Mouse (Mus musculus) hindbrain, embryonic 16.5 days (tissue): ENCODE data around the gene Ap1s3. TPM values are rescaled to one million over a fixed set of nuclear protein-coding genes. Genes with fewer than 3 reads are reported as not detected.
A peak's percentile ranks its signal among the peaks of the same experiment; 100 is the strongest.

ENCODE experiments used
- ATAC-seq: fragments of 200-750 bp; cut with Nextera tagmentation; 2 replicates; pipeline ENCODE4 v1.8.0; 2017; ENCODE audit warnings: moderate TSS enrichment, moderate library complexity
- H3K27ac ChIP-seq: fragments of 300-500 bp; sonication (generic); 2 replicates; pipeline ENCODE4 v1.5.1; 2014; ENCODE audit warnings: low read depth, mild to moderate bottlenecking, control low read depth, low read length, moderate library complexity
- H3K27me3 ChIP-seq: fragments of 300-500 bp; sonication (generic); replicated peaks from 2 replicates; pipeline ENCODE4 v1.6.1; 2014; ENCODE audit warnings: low read length; ENCODE audit not compliant: control insufficient read depth, insufficient read depth
- H3K36me3 ChIP-seq: fragments of 300-500 bp; sonication (generic); 2 replicates; pipeline ENCODE4 v1.6.1; 2014; ENCODE audit warnings: mild to moderate bottlenecking, low read length, moderate library complexity, mixed read lengths; ENCODE audit not compliant: control insufficient read depth, insufficient read depth
- H3K4me1 ChIP-seq: fragments of 300-500 bp; sonication (generic); 2 replicates; pipeline ENCODE4 v1.6.1; 2014; ENCODE audit warnings: low read depth, low read length; ENCODE audit not compliant: control insufficient read depth, insufficient read depth
- H3K4me2 ChIP-seq: fragments of 300-500 bp; sonication (generic); 2 replicates; pipeline ENCODE4 v1.6.1; 2014; ENCODE audit warnings: mild to moderate bottlenecking, low read length, control low read depth, moderate library complexity
- H3K4me3 ChIP-seq: fragments of 300-500 bp; sonication (generic); 2 replicates; pipeline ENCODE4 v1.5.1; 2014; ENCODE audit warnings: mild to moderate bottlenecking, low read length, control low read depth, moderate library complexity
- H3K9ac ChIP-seq: fragments of 300-500 bp; sonication (generic); 2 replicates; pipeline ENCODE4 v1.6.1; 2014; ENCODE audit warnings: low read depth, mild to moderate bottlenecking, control low read depth, low read length, moderate library complexity
- H3K9me3 ChIP-seq: fragments of 300-500 bp; sonication (generic); 2 replicates; pipeline ENCODE4 v1.6.1; 2014; ENCODE audit warnings: mild to moderate bottlenecking, low read length, moderate library complexity; ENCODE audit not compliant: control insufficient read depth
- WGBS: fragments of 180-500 bp; shearing (Covaris S2); extraction: QIAGEN DNeasy Blood & Tissue Kit; methylation state at CpG from one replicate; pipeline ENCODE4 v1.1.7; 2014; 5-methylcytosine and 5-hydroxymethylcytosine counted together
- polyA plus RNA-seq: library from polyadenylated mRNA; unstranded; fragments of >200 nt; fragmentation: Nextera tagmentation; extraction: Ambion mirVana; gene quantifications from 2 replicates; pipeline ENCODE4 v1.2.1, GENCODE M21; 2015

Ap1s3 gene
- polyA plus RNA-seq, 1 experiment from 2014 or later: 0.16 TPM

DNA sequence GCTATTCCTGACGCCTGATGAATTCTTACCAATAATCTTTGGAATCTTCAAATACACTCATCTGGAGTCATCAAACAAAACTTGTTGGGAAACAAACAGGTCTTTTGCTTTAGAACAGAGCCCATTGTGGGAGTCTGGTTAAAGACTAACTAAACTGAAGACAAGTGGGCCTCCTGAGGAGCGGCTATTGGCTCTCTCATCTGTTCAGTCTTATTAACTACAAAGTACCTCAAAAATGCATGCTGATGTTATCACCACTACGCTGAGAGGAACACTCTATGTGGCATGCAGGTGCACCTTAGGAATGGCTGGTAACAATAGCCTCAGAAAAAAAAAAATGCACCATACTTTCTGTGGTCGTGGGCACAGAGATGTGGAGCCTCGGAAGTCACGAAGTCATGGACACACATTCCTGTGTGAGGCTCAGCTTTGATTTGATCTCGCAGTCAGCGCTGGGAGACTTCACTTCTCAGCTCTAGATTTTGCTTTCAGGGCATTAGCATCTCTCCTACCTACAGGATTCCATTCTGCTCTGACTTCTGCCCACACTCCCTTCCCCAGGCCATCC, 6.4 kb upstream of the Ap1s3 start:
- Histone ChIP-seq H3K36me3 (no peaks in the 10 kb centered on the region), H3K4me1 (no peaks in the 10 kb centered on the region), H3K9me3 (no peaks in the 10 kb centered on the region), H3K27me3 (peaks cover 1% of the 10 kb centered on the region; the same call in 1 of the 2 replicates), H3K4me3 (no peak overlapping the region), H3K9ac (no peak overlapping the region), H3K4me2 (no peak overlapping the region), H3K27ac (no peak overlapping the region)
- ATAC-seq: no peak
- WGBS: 69% methylated on average over 8 of the region's 8 CpGs

DNA sequence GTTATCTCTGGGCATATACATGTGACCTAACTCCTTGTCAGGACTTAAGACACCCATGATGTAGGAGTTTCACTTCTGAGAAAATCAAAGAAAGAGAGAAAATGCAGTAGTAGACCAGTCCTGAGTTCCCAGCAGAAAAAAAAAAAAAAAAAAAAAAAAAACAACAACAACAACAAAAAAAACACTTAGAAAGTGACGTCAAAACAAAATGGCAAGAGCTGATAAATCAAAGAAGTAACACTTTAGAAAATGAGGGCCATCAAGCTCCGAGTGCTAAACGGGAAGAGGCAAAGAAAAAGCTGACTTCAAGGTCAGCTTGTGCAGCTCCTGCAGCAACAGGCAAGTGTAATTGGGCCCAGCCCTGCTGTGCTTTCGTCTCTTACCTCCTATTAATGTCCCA, 3.9 kb upstream of the Ap1s3 start:
- ATAC-seq: no peak
- H3K4me2 ChIP-seq: no peak overlapping the region
- no peak overlapping the region for H3K4me3 ChIP-seq
- WGBS: 74% methylated on average over 4 of the region's 4 CpGs
- peaks cover 7% of the 10 kb centered on the region for H3K27me3 ChIP-seq
- H3K27ac ChIP-seq: no peak overlapping the region
- no peaks in the 10 kb centered on the region for H3K36me3 ChIP-seq
- peaks cover 5% of the 10 kb centered on the region; the same call in 1 of the 2 replicates for H3K4me1 ChIP-seq
- H3K9ac ChIP-seq: no peak overlapping the region
- no peaks in the 10 kb centered on the region for H3K9me3 ChIP-seq

DNA sequence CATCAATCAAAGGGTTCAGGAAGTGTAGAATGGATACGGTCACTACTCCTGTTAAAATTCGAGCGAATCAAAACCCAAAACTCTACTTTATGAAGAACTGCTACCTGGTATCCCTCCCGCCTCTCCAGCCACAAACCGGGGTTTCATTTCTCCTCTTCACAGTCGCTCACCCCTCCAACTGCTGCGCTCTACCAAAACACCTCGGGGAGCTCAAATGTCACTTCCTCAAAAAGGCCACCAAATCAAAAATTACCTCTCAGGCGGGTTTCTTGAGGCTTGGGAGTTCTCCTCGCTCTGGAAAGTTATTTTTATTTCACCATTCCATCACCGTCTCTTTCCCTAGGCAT, 603 bp downstream of the Ap1s3 start:
- Histone ChIP-seq H3K4me2 (peak overlapping the region; percentile 94), H3K4me1 (peaks cover 5% of the 10 kb centered on the region; the same call in 1 of the 2 replicates), H3K9me3 (no peaks in the 10 kb centered on the region), H3K9ac (peak overlapping the region; percentile 64), H3K4me3 (peak overlapping the region; percentile 65), H3K27ac (no peak overlapping the region), H3K36me3 (no peaks in the 10 kb centered on the region), H3K27me3 (peaks cover 10% of the 10 kb centered on the region)
- WGBS: 3% methylated on average over 11 of the region's 11 CpGs
- no peak for ATAC-seq

DNA sequence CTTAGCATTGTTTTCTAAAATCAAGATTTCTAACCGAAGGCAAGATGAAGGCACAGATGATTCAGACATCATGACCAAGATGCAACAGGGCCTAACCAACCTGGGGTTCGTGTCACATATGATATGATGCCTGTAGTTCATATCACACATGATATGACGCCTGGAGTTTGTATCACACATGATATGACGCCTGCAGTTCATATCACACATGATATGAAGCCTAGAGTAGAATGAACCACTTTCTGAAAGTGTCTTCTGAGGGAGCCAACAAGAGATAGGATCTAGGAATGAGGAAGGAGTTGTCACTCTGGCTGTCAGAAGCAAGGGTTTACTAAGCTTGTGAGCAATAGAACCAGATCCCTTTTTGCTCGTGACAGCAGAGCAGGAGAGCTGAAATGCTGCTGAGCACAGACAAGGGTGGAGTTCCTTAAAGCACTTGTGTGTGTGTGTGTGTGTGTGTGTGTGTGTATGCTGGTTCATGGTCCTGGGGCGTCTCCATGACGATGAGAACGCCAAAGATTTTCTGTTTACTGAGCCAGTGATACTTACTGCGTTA, 2.3 kb downstream of the Ap1s3 start:
- Histone ChIP-seq H3K4me3 (no peak overlapping the region), H3K27me3 (peaks cover 10% of the 10 kb centered on the region), H3K27ac (no peak overlapping the region), H3K36me3 (no peaks in the 10 kb centered on the region), H3K9ac (no peak overlapping the region), H3K4me1 (peaks cover 5% of the 10 kb centered on the region; the same call in 1 of the 2 replicates), H3K4me2 (no peak overlapping the region), H3K9me3 (no peaks in the 10 kb centered on the region)
- 84% methylated on average over 9 of the region's 9 CpGs for WGBS
- ATAC-seq: no peak

DNA sequence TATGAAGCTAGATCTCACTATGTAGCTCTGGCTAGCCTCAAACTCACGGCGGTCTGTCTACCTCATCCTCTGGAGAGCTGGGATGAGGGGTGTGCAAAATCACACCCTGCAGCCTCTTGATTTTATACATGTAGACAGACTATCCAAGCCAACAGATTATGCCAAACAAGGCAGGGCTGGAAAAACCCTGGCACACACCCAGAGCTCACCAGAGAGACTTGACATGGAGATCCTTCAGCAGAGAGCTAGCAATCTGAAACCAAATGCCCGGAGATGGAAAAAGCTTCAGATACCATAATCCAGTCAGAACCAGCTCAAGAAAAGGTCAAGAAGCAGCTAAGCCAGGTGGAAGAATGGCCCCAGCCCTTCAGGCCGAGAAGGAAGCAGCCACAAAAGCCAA, 6.9 kb downstream of the Ap1s3 start:
- no peaks in the 10 kb centered on the region for H3K4me1 ChIP-seq
- no peaks in the 10 kb centered on the region for H3K27me3 ChIP-seq
- H3K4me2 ChIP-seq: no peak overlapping the region
- H3K27ac ChIP-seq: no peak overlapping the region
- no peaks in the 10 kb centered on the region for H3K36me3 ChIP-seq
- ATAC-seq: no peak
- no peak overlapping the region for H3K9ac ChIP-seq
- H3K9me3 ChIP-seq: no peaks in the 10 kb centered on the region
- 89% methylated on average over 4 of the region's 4 CpGs for WGBS
- H3K4me3 ChIP-seq: no peak overlapping the region

DNA sequence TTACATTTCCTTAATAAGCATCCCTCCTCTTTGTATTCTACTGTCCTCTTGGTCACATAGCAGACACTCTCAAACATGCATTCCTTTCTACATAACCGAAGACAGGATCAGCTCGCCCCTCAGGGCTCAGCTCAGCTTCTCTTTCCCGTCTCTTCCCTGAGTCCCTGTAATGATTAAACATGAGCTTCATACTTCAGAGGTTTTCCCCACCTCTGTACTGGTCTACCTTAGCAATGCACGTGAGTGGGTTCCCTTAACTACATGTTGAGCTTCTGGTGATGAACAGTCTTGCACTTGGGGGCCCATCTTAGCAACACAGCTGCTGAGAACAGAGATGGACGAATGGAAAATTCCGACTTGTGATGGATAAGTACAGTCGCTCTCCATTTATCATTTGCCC, 12.2 kb downstream of the Ap1s3 start:
- Histone ChIP-seq H3K9ac (no peak overlapping the region), H3K4me1 (no peaks in the 10 kb centered on the region), H3K36me3 (no peaks in the 10 kb centered on the region), H3K4me3 (no peak overlapping the region), H3K9me3 (no peaks in the 10 kb centered on the region), H3K4me2 (no peak overlapping the region), H3K27ac (no peak overlapping the region), H3K27me3 (no peaks in the 10 kb centered on the region)
- 88% methylated on average over 7 of the region's 7 CpGs for WGBS
- ATAC-seq: no peak

DNA sequence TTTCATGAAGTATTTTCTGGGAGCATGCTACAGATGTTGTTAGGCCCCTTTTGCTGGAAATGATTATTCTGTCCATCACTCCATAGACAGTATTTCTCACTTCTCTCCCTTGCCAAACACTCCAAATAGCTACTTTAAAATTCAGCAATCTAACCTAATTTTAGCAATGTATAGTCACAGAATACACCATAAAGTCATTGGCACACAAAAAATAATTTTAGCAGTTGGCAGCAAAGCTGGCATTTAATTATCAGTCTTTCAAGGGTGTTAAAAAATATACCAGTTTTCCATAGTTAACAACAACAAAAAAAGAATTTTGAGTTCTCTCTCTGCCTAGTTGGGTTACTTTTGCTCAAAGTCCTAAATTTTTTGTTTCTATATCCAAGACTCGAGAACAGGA, 14.4 kb downstream of the Ap1s3 start:
- no peak for ATAC-seq
- Histone ChIP-seq H3K27ac (no peak overlapping the region), H3K4me3 (no peak overlapping the region), H3K4me2 (no peak overlapping the region), H3K27me3 (no peaks in the 10 kb centered on the region), H3K4me1 (no peaks in the 10 kb centered on the region), H3K9me3 (no peaks in the 10 kb centered on the region), H3K9ac (no peak overlapping the region), H3K36me3 (no peaks in the 10 kb centered on the region)
- 84% methylated on average over 1 of the region's 1 CpGs for WGBS

DNA sequence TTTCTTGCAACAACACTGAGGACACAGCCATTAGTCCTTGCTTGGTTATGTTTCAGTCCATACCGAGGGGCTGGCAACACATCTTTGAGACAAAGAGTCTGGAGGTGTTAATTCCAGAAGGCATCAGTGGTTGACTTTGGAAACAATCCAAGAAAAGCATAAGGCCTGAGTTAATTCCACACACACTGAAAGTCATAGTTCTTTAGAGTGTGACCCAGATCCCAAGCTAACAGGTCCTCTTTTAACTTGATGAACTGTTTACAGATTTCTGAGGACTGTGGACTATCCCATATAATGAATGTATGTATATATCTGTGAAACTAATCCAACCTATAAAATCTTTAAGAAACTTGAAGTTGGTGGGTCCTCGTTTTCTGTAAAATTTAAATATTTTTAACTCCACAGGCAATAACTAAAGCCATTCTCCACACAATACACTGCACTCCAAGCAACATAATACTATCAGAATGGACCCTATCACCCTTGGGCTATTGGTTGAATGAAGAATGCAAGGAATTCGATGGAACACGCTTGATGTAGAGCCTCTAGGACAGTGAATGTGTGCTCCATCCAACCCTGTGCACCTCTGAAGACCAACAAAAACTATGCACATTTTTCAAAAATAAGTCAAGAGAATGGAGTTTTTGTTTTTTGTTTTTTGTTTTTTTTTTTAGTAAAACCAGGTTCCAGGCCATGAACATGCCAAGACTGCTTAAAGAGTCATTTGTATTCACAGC, 15.8 kb downstream of the Ap1s3 start:
- ATAC-seq: no peak
- Histone ChIP-seq H3K4me3 (no peak overlapping the region), H3K27me3 (no peaks in the 10 kb centered on the region), H3K9me3 (no peaks in the 10 kb centered on the region), H3K36me3 (no peaks in the 10 kb centered on the region), H3K4me2 (no peak overlapping the region), H3K4me1 (no peaks in the 10 kb centered on the region), H3K27ac (no peak overlapping the region), H3K9ac (no peak overlapping the region)
- 89% methylated on average over 4 of the region's 4 CpGs for WGBS

DNA sequence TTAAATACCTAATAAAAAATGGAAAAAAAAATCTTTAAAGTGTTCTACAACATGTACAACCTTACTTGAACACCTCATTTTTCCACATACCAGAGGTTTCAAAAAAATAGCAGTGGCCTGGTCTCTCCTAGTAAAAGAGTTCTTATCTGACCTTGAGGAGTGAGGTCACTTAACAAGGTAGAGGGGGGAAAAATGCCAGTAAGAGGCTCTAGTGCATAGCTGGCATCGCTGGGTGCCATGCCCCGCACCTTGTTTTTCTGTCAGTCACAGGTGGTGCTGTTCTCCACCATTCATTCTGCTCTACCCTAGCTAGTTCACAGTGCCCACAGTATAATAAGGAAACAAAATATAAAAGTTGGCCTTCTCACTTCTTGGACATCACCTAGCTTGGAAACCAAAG, 16.8 kb downstream of the Ap1s3 start:
- H3K9me3 ChIP-seq: no peaks in the 10 kb centered on the region
- no peaks in the 10 kb centered on the region for H3K36me3 ChIP-seq
- no peaks in the 10 kb centered on the region for H3K27me3 ChIP-seq
- no peaks in the 10 kb centered on the region for H3K4me1 ChIP-seq
- no peak for ATAC-seq
- H3K4me3 ChIP-seq: no peak overlapping the region
- no peak overlapping the region for H3K27ac ChIP-seq
- H3K4me2 ChIP-seq: no peak overlapping the region
- H3K9ac ChIP-seq: no peak overlapping the region
- 95% methylated on average over 2 of the region's 2 CpGs for WGBS
